Mouse (Mus musculus): Measurements from ENCODE around the gene Stk17b. TPM values are rescaled to one million over a fixed set of nuclear protein-coding genes. Genes with fewer than 3 reads are reported as not detected.
"Not testable (repeated sequence)": the region's sequence is repeated elsewhere in the genome, so short reads cannot be mapped to it uniquely, and the experiment has no call there.

Gene Stk17b
- polyA plus RNA-seq, 1 experiment from 2014 or later: 5.5 TPM

DNA sequence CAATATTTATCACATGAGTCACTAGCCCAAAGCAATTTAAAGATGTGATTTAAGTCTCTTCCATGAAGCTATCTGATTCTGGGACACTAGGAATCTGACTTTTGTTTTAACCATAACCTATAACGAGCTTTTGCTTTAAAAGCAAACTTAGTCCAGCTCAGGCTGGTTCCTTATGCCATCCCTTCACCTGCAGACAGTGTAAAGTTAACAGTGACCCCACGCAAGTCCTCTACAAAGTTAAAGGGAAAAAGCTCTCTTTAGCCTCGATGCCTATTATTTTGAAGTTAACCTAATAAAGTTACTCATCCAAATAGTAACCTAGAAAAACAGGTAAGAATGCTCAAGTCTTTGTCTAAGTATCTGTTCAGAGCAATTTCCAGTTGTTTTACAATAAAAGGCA is 10.5 kb downstream of the Stk17b start:
- 95% methylated on average over 3 of the region's 3 CpGs for WGBS
- H3K4me1 ChIP-seq (ENCODE audit: control insufficient read depth, insufficient read depth, low read length): no peaks in the 10 kb centered on the region

GRCm38 (mm10) chr1:53773994-53774393 is 11.0 kb downstream of the Stk17b start:
- Histone ChIP-seq H3K36me3 (ENCODE audit: control insufficient read depth, insufficient read depth, low read length) (no peaks in the 10 kb centered on the region), H3K4me3 (ENCODE audit: low read depth, low read length) (no peak overlapping the region), H3K9ac (replicated peaks; ENCODE audit: low read depth, low read length) (no peak overlapping the region), H3K27me3 (ENCODE audit: control insufficient read depth, insufficient read depth, low read length) (no peaks in the 10 kb centered on the region), H3K4me2 (ENCODE audit: low read depth, low read length) (no peak overlapping the region), H3K27ac (ENCODE audit: low read depth, low read length) (no peak overlapping the region), H3K4me1 (ENCODE audit: control insufficient read depth, insufficient read depth, low read length) (no peaks in the 10 kb centered on the region), H3K9me3 (ENCODE audit: control insufficient read depth, low read length) (no peaks in the 10 kb centered on the region)
- 60% methylated on average over 6 of the region's 6 CpGs for WGBS
- ATAC-seq (ENCODE audit: low read depth): no peak

More for the DNA sequence above, 10.5 kb downstream of the Stk17b start:
- H3K27me3 ChIP-seq (ENCODE audit: control insufficient read depth, insufficient read depth, low read length): no peaks in the 10 kb centered on the region
- no peak for ATAC-seq (ENCODE audit: low read depth)
- H3K36me3 ChIP-seq (ENCODE audit: control insufficient read depth, insufficient read depth, low read length): no peaks in the 10 kb centered on the region
- H3K9me3 ChIP-seq (ENCODE audit: control insufficient read depth, low read length): no peaks in the 10 kb centered on the region
- H3K9ac ChIP-seq (replicated peaks; ENCODE audit: low read depth, low read length): no peak overlapping the region
- no peak overlapping the region for H3K4me2 ChIP-seq (ENCODE audit: low read depth, low read length)
- no peak overlapping the region for H3K4me3 ChIP-seq (ENCODE audit: low read depth, low read length)
- H3K27ac ChIP-seq (ENCODE audit: low read depth, low read length): no peak overlapping the region

- ATAC-seq (ENCODE audit: low read depth): no peak
- no peaks in the 10 kb centered on the region for H3K9me3 ChIP-seq (ENCODE audit: control insufficient read depth, low read length)
- H3K9ac ChIP-seq (replicated peaks; ENCODE audit: low read depth, low read length): no peak overlapping the region
- H3K4me2 ChIP-seq (ENCODE audit: low read depth, low read length): no peak overlapping the region
- no peak overlapping the region for H3K4me3 ChIP-seq (ENCODE audit: low read depth, low read length)
- H3K36me3 ChIP-seq (ENCODE audit: control insufficient read depth, insufficient read depth, low read length): no peaks in the 10 kb centered on the region
- H3K4me1 ChIP-seq (ENCODE audit: control insufficient read depth, insufficient read depth, low read length): no peaks in the 10 kb centered on the region
- 96% methylated on average over 3 of the region's 3 CpGs for WGBS
- H3K27me3 ChIP-seq (ENCODE audit: control insufficient read depth, insufficient read depth, low read length): no peaks in the 10 kb centered on the region
- no peak overlapping the region for H3K27ac ChIP-seq (ENCODE audit: low read depth, low read length)
These were observed 12.1 kb downstream of the Stk17b start for GRCm38 (mm10) chr1:53772967-53773366.

DNA sequence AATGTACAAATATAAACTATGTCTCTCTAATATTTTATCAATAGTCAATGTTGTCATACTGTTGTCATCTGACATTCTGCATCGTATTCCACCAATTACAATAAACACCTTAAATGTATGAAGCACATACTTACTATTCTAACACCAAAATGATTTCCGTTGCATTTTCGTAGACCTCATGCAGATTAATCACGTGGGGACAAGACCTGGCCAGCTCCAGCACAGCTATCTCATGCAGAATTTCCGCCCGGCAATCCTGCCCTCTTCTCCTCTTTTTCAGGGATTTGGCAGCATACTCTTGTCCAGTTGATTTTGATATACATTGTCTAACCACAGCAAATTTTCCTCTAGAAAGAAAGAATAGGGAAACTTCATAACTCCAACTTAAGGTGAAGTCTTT is 13.5 kb downstream of the Stk17b start:
- ATAC-seq (ENCODE audit: low read depth): no peak
- H3K4me3 ChIP-seq (ENCODE audit: low read depth, low read length): no peak overlapping the region
- H3K27ac ChIP-seq (ENCODE audit: low read depth, low read length): no peak overlapping the region
- WGBS: 91% methylated on average over 6 of the region's 6 CpGs
- no peaks in the 10 kb centered on the region for H3K9me3 ChIP-seq (ENCODE audit: control insufficient read depth, low read length)
- H3K36me3 ChIP-seq (ENCODE audit: control insufficient read depth, insufficient read depth, low read length): no peaks in the 10 kb centered on the region
- no peak overlapping the region for H3K4me2 ChIP-seq (ENCODE audit: low read depth, low read length)
- H3K4me1 ChIP-seq (ENCODE audit: control insufficient read depth, insufficient read depth, low read length): no peaks in the 10 kb centered on the region
- H3K9ac ChIP-seq (replicated peaks; ENCODE audit: low read depth, low read length): no peak overlapping the region
- no peaks in the 10 kb centered on the region for H3K27me3 ChIP-seq (ENCODE audit: control insufficient read depth, insufficient read depth, low read length)

GRCm38 (mm10) chr1:53766112-53766511 is 18.9 kb downstream of the Stk17b start:
- 91% methylated on average over 2 of the region's 2 CpGs for WGBS
- no peaks in the 10 kb centered on the region for H3K9me3 ChIP-seq (ENCODE audit: control insufficient read depth, low read length)

GRCm38 (mm10) chr1:53757316-53757715 is 27.7 kb downstream of the Stk17b start:
- H3K9ac ChIP-seq (replicated peaks; ENCODE audit: low read depth, low read length): no peak overlapping the region
- no peaks in the 10 kb centered on the region for H3K27me3 ChIP-seq (ENCODE audit: control insufficient read depth, insufficient read depth, low read length)
- no peaks in the 10 kb centered on the region for H3K36me3 ChIP-seq (ENCODE audit: control insufficient read depth, insufficient read depth, low read length)
- no peak overlapping the region for H3K27ac ChIP-seq (ENCODE audit: low read depth, low read length)
- H3K4me1 ChIP-seq (ENCODE audit: control insufficient read depth, insufficient read depth, low read length): no peaks in the 10 kb centered on the region
- ATAC-seq (ENCODE audit: low read depth): no peak
- no peak overlapping the region for H3K4me3 ChIP-seq (ENCODE audit: low read depth, low read length)
- WGBS: 90% methylated on average over 4 of the region's 4 CpGs
- no peaks in the 10 kb centered on the region for H3K9me3 ChIP-seq (ENCODE audit: control insufficient read depth, low read length)
- no peak overlapping the region for H3K4me2 ChIP-seq (ENCODE audit: low read depth, low read length)

More at GRCm38 (mm10) chr1:53766112-53766511, 18.9 kb downstream of the Stk17b start:
- Histone ChIP-seq H3K4me3 (ENCODE audit: low read depth, low read length) (no peak overlapping the region), H3K36me3 (ENCODE audit: control insufficient read depth, insufficient read depth, low read length) (no peaks in the 10 kb centered on the region), H3K4me1 (ENCODE audit: control insufficient read depth, insufficient read depth, low read length) (no peaks in the 10 kb centered on the region), H3K9ac (replicated peaks; ENCODE audit: low read depth, low read length) (no peak overlapping the region), H3K4me2 (ENCODE audit: low read depth, low read length) (no peak overlapping the region), H3K27ac (ENCODE audit: low read depth, low read length) (no peak overlapping the region), H3K27me3 (ENCODE audit: control insufficient read depth, insufficient read depth, low read length) (no peaks in the 10 kb centered on the region)
- no peak for ATAC-seq (ENCODE audit: low read depth)

- not testable (repeated sequence) for H3K4me1 ChIP-seq (ENCODE audit: control insufficient read depth, insufficient read depth, low read length); ATAC-seq (ENCODE audit: low read depth); H3K27me3 ChIP-seq (ENCODE audit: control insufficient read depth, insufficient read depth, low read length); H3K36me3 ChIP-seq (ENCODE audit: control insufficient read depth, insufficient read depth, low read length); H3K9me3 ChIP-seq (ENCODE audit: control insufficient read depth, low read length); H3K9ac ChIP-seq (replicated peaks; ENCODE audit: low read depth, low read length); H3K4me2 ChIP-seq (ENCODE audit: low read depth, low read length); H3K4me3 ChIP-seq (ENCODE audit: low read depth, low read length); H3K27ac ChIP-seq (ENCODE audit: low read depth, low read length)
- WGBS: 82% methylated on average over 2 of the region's 2 CpGs
These were observed 31.5 kb downstream of the Stk17b start for GRCm38 (mm10) chr1:53753501-53753900.

GRCm38 (mm10) chr1:53751144-53751543 is 33.9 kb downstream of the Stk17b start:
- ATAC-seq (ENCODE audit: low read depth): no peak
- Histone ChIP-seq H3K27ac (ENCODE audit: low read depth, low read length) (no peak overlapping the region), H3K4me3 (ENCODE audit: low read depth, low read length) (no peak overlapping the region), H3K9ac (replicated peaks; ENCODE audit: low read depth, low read length) (no peak overlapping the region), H3K9me3 (ENCODE audit: control insufficient read depth, low read length) (no peaks in the 10 kb centered on the region), H3K27me3 (ENCODE audit: control insufficient read depth, insufficient read depth, low read length) (no peaks in the 10 kb centered on the region), H3K4me2 (ENCODE audit: low read depth, low read length) (no peak overlapping the region), H3K4me1 (ENCODE audit: control insufficient read depth, insufficient read depth, low read length) (no peaks in the 10 kb centered on the region), H3K36me3 (ENCODE audit: control insufficient read depth, insufficient read depth, low read length) (no peaks in the 10 kb centered on the region)
- WGBS: 77% methylated on average over 1 of the region's 1 CpGs

DNA sequence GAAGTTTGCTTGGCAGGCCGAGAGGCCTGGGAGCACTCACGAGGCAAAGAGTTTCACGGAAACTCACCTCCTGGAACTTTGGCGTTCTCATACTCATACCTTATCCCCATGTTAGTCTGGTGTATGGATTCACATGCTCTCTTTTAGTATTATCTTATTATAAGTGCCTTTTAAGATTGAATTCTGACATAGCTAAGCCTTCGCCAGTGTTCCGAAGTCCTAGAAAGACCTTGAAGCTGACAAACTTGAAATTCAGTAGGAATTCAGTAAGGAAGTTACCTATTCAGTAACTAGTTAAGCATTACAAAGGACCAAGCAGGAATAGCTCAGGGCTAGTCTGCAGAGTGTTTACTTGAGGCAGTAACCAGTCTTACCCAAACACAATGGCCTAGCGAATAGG is 34.3 kb downstream of the Stk17b start:
- not testable (repeated sequence) for H3K27me3 ChIP-seq (ENCODE audit: control insufficient read depth, insufficient read depth, low read length); H3K4me3 ChIP-seq (ENCODE audit: low read depth, low read length); H3K4me2 ChIP-seq (ENCODE audit: low read depth, low read length); H3K9ac ChIP-seq (replicated peaks; ENCODE audit: low read depth, low read length); ATAC-seq (ENCODE audit: low read depth); H3K9me3 ChIP-seq (ENCODE audit: control insufficient read depth, low read length); H3K4me1 ChIP-seq (ENCODE audit: control insufficient read depth, insufficient read depth, low read length); H3K36me3 ChIP-seq (ENCODE audit: control insufficient read depth, insufficient read depth, low read length); H3K27ac ChIP-seq (ENCODE audit: low read depth, low read length)
- WGBS: 89% methylated on average over 7 of the region's 7 CpGs
